Comparison of ENCODE assay signal across 9 mouse cellular contexts in the genomic region with DNA sequence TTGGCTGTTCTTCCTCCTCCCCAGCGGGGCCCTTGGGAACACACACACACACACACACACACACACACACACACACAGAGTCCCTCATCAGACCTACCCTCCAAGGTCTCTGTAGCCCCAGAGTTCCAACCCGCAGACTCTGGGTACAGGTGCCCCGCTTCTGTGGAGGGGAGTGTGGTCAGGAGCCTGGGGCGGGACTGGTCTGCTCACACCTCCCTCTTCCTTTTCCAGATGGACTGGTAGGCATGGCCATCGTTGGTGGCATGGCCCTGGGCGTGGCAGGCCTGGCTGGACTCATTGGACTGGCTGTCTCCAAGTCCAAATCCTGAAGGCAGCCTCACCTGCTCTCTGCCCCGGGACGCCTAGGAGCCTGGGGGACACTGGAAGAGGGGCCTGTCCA. TPM values are rescaled to one million over a fixed set of nuclear protein-coding genes. Genes with fewer than 3 reads are reported as not detected.
A peak's percentile ranks its signal among the peaks of the same experiment; 100 is the strongest.
DNase-seq lines count a peak whose midpoint lies in the region; ATAC-seq and TF ChIP-seq lines count a peak whose summit lies in the region.
"Had no signal": no experiment of that assay in that cellular context is flagged by ENCODE, and none has a peak within 500 bp of the region (broad histone marks: within the 10 kb centered on the region; RNA-seq: fewer than 3 reads in every experiment).

No protein-coding gene starts in this region.

- H3K4me1 ChIP-seq in lung, postnatal 0 days (ENCODE audit: insufficient read depth, low read depth, low read length), result peaks cover 20% of the 10 kb centered on the region
- H3K4me1 ChIP-seq in stomach, postnatal 0 days (replicated peaks; ENCODE audit: control insufficient read depth, insufficient read depth), result peaks cover 22% of the 10 kb centered on the region

- WGBS in lung, postnatal 0 days, result 78% methylated on average over 7 of the region's 8 CpGs
- 67% methylated on average over 7 of the region's 8 CpGs for WGBS in stomach, postnatal 0 days

- no peaks in the 10 kb centered on the region for H3K27me3 ChIP-seq in lung, postnatal 0 days (replicated peaks; ENCODE audit: insufficient read depth, low read length)
- no peaks in the 10 kb centered on the region for H3K27me3 ChIP-seq in stomach, postnatal 0 days (ENCODE audit: control insufficient read depth, insufficient read depth, low read length)

- H3K9ac ChIP-seq in lung, postnatal 0 days (replicated peaks; ENCODE audit: low read depth), result no peak overlapping the region
- H3K9ac ChIP-seq in stomach, postnatal 0 days (ENCODE audit: low read length), result peak overlapping the region; percentile 38; the same call in 1 of the 2 replicates

- H3K9me3 ChIP-seq in lung, postnatal 0 days (ENCODE audit: low read length), result no peaks in the 10 kb centered on the region
- H3K9me3 ChIP-seq in stomach, postnatal 0 days (ENCODE audit: control insufficient read depth, low read length), result no peaks in the 10 kb centered on the region

- no peaks in the 10 kb centered on the region; the same call in 1 of the 2 replicates for H3K36me3 ChIP-seq in lung, postnatal 0 days (ENCODE audit: insufficient read depth, low read length)
- peaks cover 23% of the 10 kb centered on the region; the same call in 1 of the 2 replicates for H3K36me3 ChIP-seq in stomach, postnatal 0 days (ENCODE audit: control insufficient read depth, insufficient read depth, low read length)

- peak overlapping the region; percentile 87 for H3K27ac ChIP-seq in lung, postnatal 0 days (ENCODE audit: low read length)
- peak overlapping the region; percentile 76 for H3K27ac ChIP-seq in stomach, postnatal 0 days (replicated peaks)

- H3K4me3 ChIP-seq in lung, postnatal 0 days (ENCODE audit: low read depth, low read length), result no peak overlapping the region
- H3K4me3 ChIP-seq in stomach, postnatal 0 days (ENCODE audit: low read depth, low read length), result no peak overlapping the region

- TF ChIP-seq EP300 in lung, postnatal 0 days (IDR thresholded peaks at IDR 0.05), result no peak
- TF ChIP-seq EP300 in stomach, postnatal 0 days (optimal IDR thresholded peaks at IDR 0.05), result no peak

- no peak overlapping the region for H3K4me2 ChIP-seq in lung, postnatal 0 days (replicated peaks; ENCODE audit: low read depth, low read length)
- no peak overlapping the region for H3K4me2 ChIP-seq in stomach, postnatal 0 days (replicated peaks; ENCODE audit: low read depth)

- no peak for ATAC-seq in cerebellum, adult (ENCODE audit: insufficient number of reproducible peaks, low FRiP score, low TSS enrichment)
- ATAC-seq in lung, postnatal 0 days, result no peak
- ATAC-seq in stomach, postnatal 0 days (ENCODE audit: low FRiP score, low TSS enrichment), result peak; percentile 11; the same call in 1 of the 2 replicates

- TF ChIP-seq CTCF in lung, postnatal 0 days (IDR thresholded peaks at IDR 0.05), result no peak
- no peak for TF ChIP-seq CTCF in stomach, postnatal 0 days (IDR thresholded peaks at IDR 0.05; ENCODE audit: low read depth)

- DNase-seq in cerebellum, adult 11-12 months, result peak; percentile 24
- DNase-seq in lung, postnatal 0 days (ENCODE audit: low spot score), result no peak
- DNase-seq in lung, postnatal 14 days, result no peak
- peak; percentile 37 for DNase-seq in kidney, postnatal 14 days
- DNase-seq in stomach, postnatal 0 days (ENCODE audit: low spot score), result peak; percentile 64
- no peak for DNase-seq in thymus, postnatal 10 days (ENCODE audit: low spot score in 2 of 2)
- DNase-seq in thymus, postnatal 36 days, result no peak
- DNase-seq: right cerebral cortex, postnatal 4 days had no signal

RNA-seq across cellular contexts. Expression of gene Cldn15, which starts 0.7 kb away (rescaled TPM):
- 10.5 and 11.9 TPM in 2 replicates for polyA plus RNA-seq in lung, postnatal 0 days (2015; fragmentation: Nextera tagmentation; extraction: Ambion mirVana)
- polyA plus RNA-seq in stomach, postnatal 0 days (2015; fragmentation: Nextera tagmentation; extraction: Ambion mirVana), result 5.1 and 6.8 TPM in 2 replicates

RNA-seq across cellular contexts. Expression of gene Fis1, which starts 12.6 kb away (rescaled TPM):
- 318 and 358 TPM in 2 replicates for polyA plus RNA-seq in lung, postnatal 0 days (2015; fragmentation: Nextera tagmentation; extraction: Ambion mirVana)
- 255 and 270 TPM in 2 replicates for polyA plus RNA-seq in stomach, postnatal 0 days (2015; fragmentation: Nextera tagmentation; extraction: Ambion mirVana)

RNA-seq across cellular contexts. Expression of gene Plod3, which starts 21.1 kb away (rescaled TPM):
- polyA plus RNA-seq in lung, postnatal 0 days (2015; fragmentation: Nextera tagmentation; extraction: Ambion mirVana), result 38.3 and 41.7 TPM in 2 replicates
- polyA plus RNA-seq in stomach, postnatal 0 days (2015; fragmentation: Nextera tagmentation; extraction: Ambion mirVana), result 16.4 and 17.2 TPM in 2 replicates

RNA-seq across cellular contexts. Expression of gene Znhit1, which starts 22.1 kb away (rescaled TPM):
- 80.8 and 83.9 TPM in 2 replicates for polyA plus RNA-seq in lung, postnatal 0 days (2015; fragmentation: Nextera tagmentation; extraction: Ambion mirVana)
- polyA plus RNA-seq in stomach, postnatal 0 days (2015; fragmentation: Nextera tagmentation; extraction: Ambion mirVana), result 81.0 and 89.1 TPM in 2 replicates

RNA-seq across cellular contexts. Expression of gene Ift22, which starts 57.7 kb away (rescaled TPM):
- polyA plus RNA-seq in lung, postnatal 0 days (2015; fragmentation: Nextera tagmentation; extraction: Ambion mirVana), result 41.9 and 53.5 TPM in 2 replicates
- 26.1 and 28.4 TPM in 2 replicates for polyA plus RNA-seq in stomach, postnatal 0 days (2015; fragmentation: Nextera tagmentation; extraction: Ambion mirVana)

Comparison
In these comparisons a context has a peak if more than half of its experiments do, and no peak if none do; other contexts are left out.
1. DNase-seq: peak in cerebellum, adult 11-12 months (single experiment), kidney, postnatal 14 days (single experiment) and stomach, postnatal 0 days (single experiment); none in lung, postnatal 0 days (single experiment), lung, postnatal 14 days (single experiment), thymus, postnatal 10 days (0 of 2) and thymus, postnatal 36 days (0 of 2).